Mouse (Mus musculus) retina, adult 2 months (tissue): ENCODE measurements around the gene 5730522E02Rik.
A peak's percentile ranks its signal among the peaks of the same experiment; 100 is the strongest.

Source experiments
- DNase-seq: peaks from one replicate; pipeline ENCODE4 v3.0.0-alpha.2; 2012; ENCODE audit warnings: low read depth, low spot score

The 5730522E02Rik gene

DNA sequence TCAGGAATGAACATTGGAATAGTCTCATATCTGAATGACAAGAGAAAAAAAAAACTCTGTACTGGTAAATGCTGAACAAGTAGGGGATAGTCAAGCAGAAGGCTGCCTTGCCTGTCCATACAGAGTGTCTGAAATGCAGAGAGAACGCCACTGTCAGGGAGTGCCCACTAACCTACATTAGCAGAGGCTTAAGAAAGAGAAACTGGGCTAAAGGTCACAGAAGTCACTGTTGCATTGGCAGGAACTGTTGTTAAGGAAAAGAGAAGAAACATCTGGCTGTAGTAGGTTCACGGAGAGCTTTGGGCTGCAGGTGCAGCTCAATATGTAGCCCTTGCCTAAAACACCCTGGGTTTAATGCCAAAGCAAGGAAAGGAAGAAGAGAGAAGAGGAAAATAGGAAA is 82.2 kb downstream of the 5730522E02Rik start:
- no peak for DNase-seq

DNA sequence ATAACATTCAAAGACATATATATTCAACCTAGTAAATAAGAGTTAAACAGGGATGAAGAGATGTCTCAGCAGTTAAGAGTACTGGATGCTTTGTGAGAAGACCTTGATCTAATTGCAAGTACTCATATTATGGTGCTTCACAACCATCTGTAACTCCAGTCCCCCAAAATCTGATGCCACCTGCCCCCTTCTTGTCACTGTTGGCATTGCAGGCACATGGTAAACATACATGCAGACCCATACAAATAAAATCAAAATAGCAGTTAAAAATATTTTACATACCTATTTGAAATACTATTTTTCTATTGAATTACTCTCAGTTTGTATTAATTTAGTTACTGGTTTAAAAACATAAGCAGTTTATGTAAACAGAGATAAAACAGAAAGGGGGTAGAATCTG is 84.6 kb downstream of the 5730522E02Rik start:
- DNase-seq: no peak

DNA sequence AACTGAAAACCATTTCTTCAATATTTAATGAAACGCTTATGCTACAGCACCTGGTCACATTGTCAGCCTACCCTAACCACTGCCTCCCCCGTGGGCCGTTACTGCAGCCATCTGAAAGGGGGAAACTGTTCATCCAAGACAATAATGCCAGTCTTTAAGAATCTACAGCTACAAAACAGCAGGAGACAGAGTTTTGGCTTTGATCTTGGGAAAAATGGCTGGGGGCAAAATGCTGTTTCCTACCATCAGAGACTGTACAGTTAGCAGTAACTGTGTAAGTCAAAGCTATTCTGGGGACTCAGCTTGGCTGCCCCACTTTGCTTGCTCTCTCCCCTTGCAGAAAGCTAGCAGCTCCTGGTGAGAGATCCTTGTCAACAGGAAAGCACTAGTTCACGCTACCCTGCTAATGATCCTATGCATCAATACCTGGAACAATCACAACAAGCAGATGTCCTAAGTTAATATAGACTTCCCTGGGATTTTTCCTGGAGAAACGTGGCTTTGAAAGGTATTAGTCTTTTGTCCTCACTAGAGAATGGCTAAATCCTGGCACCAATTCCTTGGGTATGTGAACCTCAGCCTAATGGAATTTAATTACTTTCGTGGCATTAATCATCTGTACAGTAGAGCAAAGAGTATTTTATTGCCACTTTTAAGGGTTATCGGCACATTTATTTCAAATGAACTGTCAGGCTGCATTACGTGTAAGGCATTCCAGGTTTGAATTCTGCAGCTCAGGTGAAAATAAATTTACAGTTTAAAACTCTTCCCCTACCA is 89.6 kb downstream of the 5730522E02Rik start:
- DNase-seq: no peak

DNA sequence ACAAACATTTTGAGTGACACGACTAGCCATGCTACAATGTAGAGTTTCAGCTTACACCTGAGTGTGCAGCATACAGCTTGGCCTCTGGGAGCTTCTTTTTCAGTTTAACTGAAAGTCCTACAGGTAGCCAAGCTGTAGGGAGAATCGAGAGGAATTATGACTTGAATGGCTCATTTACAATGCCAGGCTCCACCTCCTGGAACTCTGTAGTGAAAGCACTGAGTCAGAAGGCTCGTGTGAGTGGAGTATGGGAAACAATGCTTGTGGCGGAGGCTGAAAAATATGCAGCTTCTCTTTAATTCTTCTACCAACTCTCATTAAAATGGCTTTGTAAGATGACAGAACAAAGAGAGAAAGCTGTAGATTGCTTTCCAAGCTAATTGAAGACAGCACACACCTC is 92.9 kb downstream of the 5730522E02Rik start:
- no peak for DNase-seq

DNA sequence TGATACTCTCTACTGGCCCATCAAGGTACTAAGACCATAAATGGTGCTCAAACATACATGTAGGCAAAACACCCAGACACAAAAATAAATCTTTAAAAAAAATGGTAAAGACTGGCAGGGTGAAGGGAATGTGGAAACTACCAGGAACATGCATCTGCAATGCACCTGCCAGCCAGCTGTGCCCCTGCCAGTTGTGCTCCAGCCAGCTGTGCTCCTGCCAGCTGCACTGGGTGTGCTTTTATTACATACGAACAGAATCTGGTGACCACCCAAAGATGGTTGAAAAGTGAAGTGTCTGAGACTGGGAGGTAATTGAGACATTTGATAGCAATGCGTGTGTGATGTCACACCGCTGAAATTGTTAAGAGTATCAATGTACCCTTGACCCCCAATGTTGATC is 98.4 kb downstream of the 5730522E02Rik start:
- DNase-seq: no peak

DNA sequence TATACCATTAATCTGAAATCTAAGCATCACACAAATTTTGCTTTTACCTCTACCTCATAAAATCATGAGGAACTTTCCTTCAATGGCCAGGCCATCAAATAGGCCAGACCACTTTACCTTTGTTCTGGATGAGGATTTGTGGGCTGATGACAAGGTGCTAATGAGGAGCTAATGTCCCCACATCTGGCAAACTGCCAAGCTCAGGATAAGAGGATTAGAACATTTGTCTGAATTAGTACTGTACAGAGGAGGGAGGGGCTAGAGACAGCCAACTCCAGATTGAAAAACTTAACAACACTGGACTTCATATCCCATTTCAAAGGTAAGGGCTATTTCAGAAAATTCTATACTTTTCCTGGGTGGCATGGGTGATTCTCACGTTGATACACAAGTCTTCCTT is 101.9 kb downstream of the 5730522E02Rik start:
- DNase-seq: peak; percentile 42

DNA sequence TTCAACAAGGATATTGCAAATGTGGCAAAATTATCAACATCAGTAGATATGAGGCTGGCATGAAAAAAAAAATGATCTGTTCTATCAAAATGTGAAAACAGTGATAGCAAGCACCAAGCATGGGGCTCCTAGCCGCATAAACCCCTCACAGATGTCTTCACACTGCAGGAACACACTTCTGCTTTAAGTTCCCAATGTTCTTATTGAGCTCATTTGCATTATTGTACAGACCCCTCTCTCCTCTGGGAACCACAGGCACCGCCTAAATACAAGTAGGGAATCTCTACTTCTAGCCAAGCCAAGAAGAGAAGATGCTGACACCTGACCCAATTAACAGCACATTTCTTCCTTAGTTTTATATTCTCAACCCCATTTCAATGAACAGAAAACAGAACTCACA is 105.9 kb downstream of the 5730522E02Rik start:
- no peak for DNase-seq

DNA sequence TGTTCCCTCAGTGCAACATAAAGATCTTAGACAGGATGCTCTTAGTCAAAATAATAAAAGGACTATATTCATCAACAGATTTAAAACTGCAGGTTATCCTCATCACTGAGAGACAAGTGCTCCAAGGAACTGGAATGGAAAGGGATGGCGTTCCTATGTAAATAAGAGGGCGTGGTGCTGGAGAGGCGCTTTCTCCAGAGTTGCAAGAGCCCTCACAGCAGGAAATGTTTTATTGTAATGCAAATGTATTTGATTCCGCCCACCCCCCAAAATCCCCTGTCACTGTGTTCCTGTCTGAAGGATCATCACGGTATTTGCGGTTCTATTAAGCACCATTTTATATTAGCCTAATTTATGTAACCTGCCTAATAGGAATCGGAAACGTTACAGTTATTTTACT is 106.9 kb downstream of the 5730522E02Rik start:
- DNase-seq: no peak

DNA sequence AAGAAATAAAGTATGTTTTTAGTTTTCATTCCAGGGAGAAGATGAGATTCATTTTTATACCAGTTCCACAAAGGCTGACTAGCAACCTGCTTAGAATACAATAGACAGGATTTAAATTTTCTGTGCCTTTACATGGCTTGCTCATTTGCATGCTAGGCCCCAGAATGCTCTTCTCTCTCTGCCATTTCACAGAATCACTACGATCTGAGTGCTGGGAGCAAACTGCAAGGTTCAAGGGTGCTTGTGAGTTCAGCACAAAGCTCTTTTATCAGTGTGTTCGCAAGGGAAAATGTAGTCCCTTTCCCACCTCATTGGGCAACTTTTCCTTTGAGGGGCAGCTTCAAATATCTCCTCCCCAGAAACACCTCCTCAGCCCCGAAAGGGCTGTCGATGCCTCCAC is 107.7 kb downstream of the 5730522E02Rik start:
- no peak for DNase-seq

DNA sequence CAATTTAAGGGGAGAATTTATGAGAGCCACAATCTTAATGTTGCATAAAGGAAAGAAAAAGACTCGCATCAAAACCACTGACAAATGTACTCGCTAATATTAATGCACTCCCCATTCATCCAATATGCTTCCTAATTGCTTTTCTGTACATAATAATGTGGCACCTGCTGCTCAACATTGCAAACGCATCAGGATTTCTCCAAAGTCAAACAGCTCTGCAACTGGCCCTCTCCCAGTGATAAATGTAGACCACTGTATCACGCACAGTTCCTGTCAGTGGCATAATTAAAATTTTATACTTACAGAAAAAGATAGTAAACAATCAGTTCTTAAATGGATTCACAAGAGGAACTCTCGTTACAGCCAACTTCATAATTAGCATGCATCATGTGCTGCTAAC is 110.5 kb downstream of the 5730522E02Rik start:
- no peak for DNase-seq

DNA sequence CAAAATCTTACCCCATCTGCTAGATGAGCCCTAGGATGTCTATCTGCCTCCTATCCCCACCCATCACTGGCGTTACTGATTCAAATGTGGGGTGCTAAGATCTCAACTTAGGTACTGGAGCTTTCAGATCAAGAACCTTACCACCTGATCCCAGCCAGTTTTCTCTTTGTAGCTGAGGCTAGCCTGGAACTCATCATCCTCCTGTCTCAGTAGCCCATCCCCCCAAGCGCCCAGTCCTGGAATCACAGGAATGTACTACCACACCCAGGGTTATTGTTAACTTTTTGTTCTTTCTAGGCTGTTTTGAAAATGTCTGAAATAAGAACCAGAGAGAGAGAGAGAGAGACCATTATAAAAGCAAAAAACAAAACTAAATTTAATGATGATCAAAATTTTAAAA is 111.6 kb downstream of the 5730522E02Rik start:
- DNase-seq: no peak

DNA sequence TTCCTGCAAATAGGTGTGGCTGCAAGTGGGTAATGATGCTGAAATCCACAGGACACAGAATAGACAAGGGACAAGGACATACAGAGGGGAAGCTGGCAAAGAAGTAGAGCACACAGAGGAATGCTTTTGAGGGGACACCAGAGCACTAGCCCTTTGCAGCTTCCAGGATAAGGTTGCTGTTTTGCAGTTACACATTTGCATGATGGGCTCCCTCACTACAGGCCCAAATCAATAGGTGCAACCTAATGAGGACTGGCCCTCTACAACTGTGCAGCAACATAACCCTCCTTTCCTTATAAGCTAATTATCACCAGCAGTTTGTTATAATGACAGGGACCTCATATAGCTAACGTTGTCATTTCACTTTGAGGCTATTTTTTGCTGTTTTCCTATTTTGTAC is 114.5 kb downstream of the 5730522E02Rik start:
- DNase-seq: no peak

DNA sequence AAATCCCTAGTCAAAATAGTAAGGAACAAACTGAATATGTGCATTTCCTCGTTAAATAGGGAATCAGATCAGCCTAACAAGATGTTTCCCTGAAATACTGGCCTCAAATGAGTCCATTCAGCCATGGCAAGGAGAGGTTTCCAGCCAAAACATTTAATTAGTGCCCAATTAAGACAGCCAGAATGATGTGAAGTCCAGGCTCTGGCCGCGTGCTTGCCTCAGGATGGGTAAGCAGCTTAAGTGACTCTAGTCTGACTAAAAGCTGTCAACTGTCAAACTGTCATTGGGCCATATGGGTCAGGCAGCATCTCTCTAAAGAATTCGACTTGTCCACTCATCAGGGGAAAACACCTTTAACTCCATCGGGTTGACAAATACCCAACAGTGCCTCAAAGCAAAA is 121.6 kb downstream of the 5730522E02Rik start:
- peak; percentile 4 for DNase-seq

DNA sequence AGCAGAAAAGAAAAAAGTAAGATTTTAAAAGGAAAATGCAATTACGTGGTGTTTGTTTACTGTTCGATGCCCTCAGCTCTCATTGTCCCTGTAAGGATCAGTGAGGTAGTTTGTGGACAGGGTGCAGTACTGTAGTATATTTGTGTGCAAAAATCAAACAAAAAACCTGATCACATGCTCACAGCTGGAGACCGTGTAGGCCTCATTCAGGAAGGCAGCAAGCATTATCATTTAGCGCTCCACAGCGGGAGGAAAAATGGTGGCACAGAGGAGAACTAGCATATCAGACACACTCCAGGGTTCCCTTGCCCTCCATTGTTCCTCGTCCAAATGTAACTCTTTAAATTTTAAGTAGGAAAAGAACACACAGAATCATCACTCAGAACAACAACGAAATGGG is 123.9 kb downstream of the 5730522E02Rik start:
- no peak for DNase-seq

DNA sequence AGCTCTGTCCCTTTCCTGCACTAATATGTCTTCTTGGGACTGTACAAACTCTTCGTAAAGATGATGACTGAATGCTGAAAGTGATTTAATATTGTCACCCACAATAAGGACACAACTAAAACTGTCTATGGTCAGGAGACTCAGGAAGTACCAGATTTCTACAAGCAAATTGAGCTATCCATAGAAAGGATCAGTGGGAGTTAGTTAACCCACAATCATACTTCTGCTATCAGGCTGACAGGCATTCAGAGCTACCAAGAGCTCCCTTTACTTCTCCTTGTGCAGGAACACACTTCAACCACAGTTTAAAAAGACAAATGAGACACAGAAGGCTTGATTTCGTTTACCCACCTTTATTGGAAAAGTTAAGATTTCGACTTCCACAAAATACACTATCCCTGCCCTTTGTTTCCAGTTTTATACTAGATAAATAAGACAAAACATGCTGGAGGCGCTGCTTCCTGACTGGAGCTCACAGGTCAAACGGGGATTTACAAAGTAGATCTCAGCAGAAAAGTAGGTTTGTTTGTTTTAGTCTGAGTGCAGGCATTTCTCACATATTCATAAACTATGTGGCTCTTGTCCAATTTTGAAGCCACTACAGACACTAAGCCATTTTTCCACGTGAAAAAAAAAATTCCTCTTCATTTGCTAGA is 125.1 kb downstream of the 5730522E02Rik start:
- no peak for DNase-seq

DNA sequence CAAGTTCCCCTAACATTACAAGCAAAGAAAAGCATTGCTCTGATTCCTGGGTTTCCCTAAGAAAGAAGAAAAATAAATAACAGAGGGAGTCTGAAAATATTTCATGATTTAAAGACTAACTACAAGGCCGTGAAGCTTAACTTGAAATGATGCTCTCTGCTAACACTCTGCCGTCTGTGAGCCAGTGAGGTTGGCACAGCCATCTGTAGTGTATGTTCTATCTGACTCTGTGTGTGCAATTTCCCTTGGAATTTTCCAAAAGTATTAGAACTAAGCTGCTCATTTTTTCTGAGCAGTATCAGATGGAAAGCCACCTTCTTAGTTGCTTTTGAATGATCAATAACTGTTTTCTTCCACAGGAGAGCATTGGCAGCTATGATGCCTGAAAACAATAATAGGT is 134.2 kb downstream of the 5730522E02Rik start:
- DNase-seq: no peak

DNA sequence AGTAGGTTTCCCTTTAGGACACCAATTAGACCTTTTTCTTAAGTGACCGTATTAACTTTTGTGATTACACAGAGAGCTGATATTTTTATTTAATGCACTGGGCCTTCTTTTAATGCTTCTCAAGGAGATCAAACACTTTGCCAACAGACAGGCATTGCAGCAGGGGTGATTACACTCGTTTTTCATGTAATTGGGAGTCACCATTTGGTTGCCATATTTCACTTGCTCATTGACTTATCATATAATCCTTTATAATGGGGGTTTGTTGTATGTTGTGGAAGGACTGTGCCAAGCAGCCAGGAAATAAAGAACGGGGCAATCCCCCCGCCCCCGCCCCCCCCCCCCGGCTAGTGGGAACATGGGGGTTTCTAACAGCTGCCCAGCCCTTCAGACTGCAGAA is 135.0 kb downstream of the 5730522E02Rik start:
- DNase-seq: no peak

DNA sequence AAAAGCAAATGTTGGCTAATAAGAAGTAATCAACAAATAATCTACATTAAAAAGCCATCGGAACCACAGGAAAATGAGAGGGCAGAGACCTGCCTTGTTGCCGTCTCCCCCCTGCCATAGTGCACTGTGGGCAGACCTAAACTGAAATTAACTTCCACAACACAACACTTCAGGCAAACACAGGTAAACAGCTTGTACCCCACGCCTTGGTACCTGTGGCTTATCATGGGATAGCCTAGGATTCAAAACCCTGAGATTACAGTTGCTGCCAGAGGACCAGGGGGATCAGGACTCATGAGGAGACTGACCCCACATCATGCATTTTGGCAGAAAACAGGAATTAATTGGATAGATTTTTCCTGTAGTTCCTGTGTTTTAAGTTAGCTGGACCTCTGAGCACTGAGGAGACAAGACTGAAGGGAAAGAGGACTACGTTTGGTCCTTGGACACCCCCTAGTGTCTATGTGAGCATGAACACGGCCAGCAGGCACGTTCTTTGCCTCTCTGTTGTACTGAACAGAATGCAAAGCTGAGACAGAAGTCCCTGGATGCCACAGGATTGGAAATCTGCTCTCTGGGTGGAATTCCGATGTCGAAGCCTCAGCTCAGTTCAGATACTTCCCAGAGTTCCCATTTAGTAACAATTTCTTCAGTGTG is 136.8 kb downstream of the 5730522E02Rik start:
- peak; percentile 23 for DNase-seq

DNA sequence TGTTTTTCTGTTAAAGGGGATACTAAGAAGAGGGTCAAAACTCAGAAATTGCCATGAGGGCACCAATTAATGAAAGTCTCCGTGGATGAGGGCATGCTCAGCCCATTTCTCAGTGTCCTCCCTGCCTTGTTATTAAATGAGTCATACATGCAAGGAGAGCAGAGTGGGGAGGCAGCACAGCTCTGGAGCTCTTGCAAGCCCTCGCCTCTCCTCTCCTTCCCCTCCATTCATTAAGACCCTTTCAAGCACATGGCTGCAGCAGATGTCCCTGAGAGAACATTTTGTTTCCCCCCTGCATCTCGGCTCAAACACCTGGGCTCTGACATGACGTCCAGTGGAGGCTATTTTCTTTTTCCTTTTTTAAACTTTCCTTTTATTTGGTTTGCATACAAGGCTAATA is 138.5 kb downstream of the 5730522E02Rik start:
- no peak for DNase-seq

DNA sequence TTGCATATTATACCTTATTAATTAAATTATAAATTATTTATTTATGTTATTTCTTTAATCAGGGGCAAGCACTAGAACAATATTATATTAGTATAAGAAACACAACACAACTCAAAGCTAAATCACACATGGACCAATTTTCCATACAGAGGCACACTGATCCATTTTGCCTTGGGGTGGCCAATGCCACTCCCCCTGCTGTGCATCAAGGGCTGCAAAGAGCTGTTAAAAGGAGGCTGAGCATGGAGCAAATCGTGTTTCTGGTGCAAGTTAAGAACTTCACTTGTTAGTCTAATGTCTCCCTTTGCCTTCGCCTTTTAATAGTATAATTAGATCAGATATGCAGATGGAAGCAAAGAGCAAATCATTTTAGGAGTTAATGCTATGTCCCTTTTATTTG is 147.3 kb downstream of the 5730522E02Rik start:
- no peak for DNase-seq

DNA sequence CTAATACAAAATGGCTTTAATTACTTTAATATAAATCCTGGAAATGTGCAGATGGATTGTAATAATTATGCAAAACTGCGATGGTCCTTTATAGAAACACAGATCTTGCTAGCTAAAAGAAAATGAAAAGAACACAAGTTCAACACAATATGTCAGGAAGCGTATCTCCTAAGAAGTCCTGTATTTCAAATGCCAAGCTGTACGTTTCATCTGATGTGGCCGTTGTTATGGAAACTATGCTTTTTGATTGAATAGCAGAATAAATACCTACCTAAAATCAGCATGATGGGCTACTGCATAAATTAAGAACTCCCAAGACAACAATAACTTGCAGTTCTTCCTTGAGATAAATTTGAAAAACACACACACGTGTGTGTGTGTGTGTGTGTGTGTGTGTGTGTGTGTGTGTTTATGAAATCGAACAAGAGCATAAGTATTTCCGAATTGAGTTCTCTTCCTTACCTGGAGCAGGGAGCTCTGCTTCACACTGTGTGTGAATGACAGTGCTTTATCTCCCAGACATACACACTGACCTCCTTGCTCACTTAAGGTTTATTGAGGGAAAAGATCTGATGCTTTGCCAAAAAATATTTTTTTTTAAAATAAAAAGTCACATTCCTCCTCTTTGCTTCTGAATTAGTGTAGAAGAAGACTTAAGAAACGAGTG is 149.0 kb downstream of the 5730522E02Rik start:
- DNase-seq: no peak

DNA sequence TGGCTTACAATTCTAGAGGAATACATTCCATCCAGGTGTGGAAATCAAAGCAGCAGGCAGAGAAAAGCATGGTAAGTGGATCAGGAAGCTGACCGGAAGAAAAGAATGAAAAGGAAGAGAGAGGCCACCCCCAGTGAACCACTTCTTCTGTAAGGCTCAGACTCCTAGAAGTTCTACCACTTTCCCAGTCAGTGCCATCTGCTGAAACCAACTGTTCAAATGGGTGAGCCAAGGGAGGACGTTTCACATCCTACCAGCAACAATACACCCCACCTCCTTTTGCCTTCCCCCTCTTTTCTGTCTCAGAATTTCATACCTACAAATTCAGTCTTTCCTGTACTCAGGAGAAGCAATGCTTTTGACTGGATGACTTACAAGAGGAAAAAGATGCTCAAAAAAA is 197.0 kb downstream of the 5730522E02Rik start:
- no peak for DNase-seq
